Mouse (Mus musculus) ES-Bruce4 (cell line): ENCODE measurements around the gene RPS10-NUDT3. TPM values are rescaled to one million over a fixed set of nuclear protein-coding genes. Genes with fewer than 3 reads are reported as not detected.

Experiments
- H3K27ac ChIP-seq: 2 replicates; pipeline ENCODE4 v1.5.1; 2012; ENCODE audit warnings: low read length, inconsistent platforms; ENCODE audit not compliant: insufficient read depth
- H3K27me3 ChIP-seq: 2 replicates; pipeline ENCODE4 v1.6.1; 2012; ENCODE audit warnings: mild to moderate bottlenecking, low read length, inconsistent platforms; ENCODE audit not compliant: control insufficient read depth, poor library complexity, insufficient read depth, severe bottlenecking
- H3K36me3 ChIP-seq: 2 replicates; pipeline ENCODE4 v1.6.1; 2012; ENCODE audit warnings: inconsistent platforms, mild to moderate bottlenecking, low read length, moderate library complexity; ENCODE audit not compliant: control insufficient read depth, poor library complexity, insufficient read depth, severe bottlenecking
- H3K4me1 ChIP-seq: one replicate; pipeline ENCODE4 v1.8.1; 2011; ENCODE audit warnings: low read length; ENCODE audit not compliant: control insufficient read depth, insufficient read depth
- H3K4me3 ChIP-seq: 2 replicates; pipeline ENCODE4 v1.5.1; 2011; ENCODE audit warnings: low read depth, mild to moderate bottlenecking, low read length
- H3K9ac ChIP-seq: 2 replicates; pipeline ENCODE4 v1.6.1; 2012; ENCODE audit warnings: low read depth, mild to moderate bottlenecking, inconsistent platforms; ENCODE audit not compliant: poor library complexity, severe bottlenecking
- H3K9me3 ChIP-seq: replicated peaks from 2 replicates; pipeline ENCODE4 v1.6.1; 2012; ENCODE audit warnings: mild to moderate bottlenecking, low read length, inconsistent platforms; ENCODE audit not compliant: control insufficient read depth, poor library complexity, insufficient read depth, severe bottlenecking
- CTCF ChIP-seq: IDR thresholded peaks from one replicate; pipeline ENCODE4 v1.8.1; 2011; ENCODE audit warnings: low read depth, low read length
- EP300 ChIP-seq: IDR thresholded peaks from 2 replicates; pipeline ENCODE4 v1.6.1; 2011; ENCODE audit warnings: low read depth, low read length; ENCODE audit not compliant: insufficient read depth
- POLR2A ChIP-seq: IDR thresholded peaks from one replicate; pipeline ENCODE4 v1.8.1; 2011; ENCODE audit warnings: low read length; ENCODE audit not compliant: insufficient read depth
- polyA plus RNA-seq: library from polyadenylated mRNA; stranded (reverse); fragments of >200 nt; gene quantifications from 2 replicates; pipeline ENCODE4 v1.2.4, GENCODE M21; 2011; ENCODE audit warnings: low read depth; ENCODE audit not compliant: missing spikeins, insufficient read depth, insufficient read length

The RPS10-NUDT3 gene
- polyA plus RNA-seq, 1 experiment = not detected

- H3K9ac ChIP-seq = no peak overlapping the region
- no peaks in the 10 kb centered on the region for H3K27me3 ChIP-seq
- no peaks in the 10 kb centered on the region for H3K4me1 ChIP-seq
- H3K4me3 ChIP-seq = no peak overlapping the region
- H3K27ac ChIP-seq = peak overlapping the region; percentile 26; the same call in 1 of the 2 replicates
- TF ChIP-seq CTCF = no peak
- no peak for TF ChIP-seq EP300
- no peak for TF ChIP-seq POLR2A
- no peaks in the 10 kb centered on the region for H3K9me3 ChIP-seq
- H3K36me3 ChIP-seq = peaks cover 8% of the 10 kb centered on the region
Observed at GRCm38 (mm10) chr17:27625455-27626251, 9.4 kb downstream of the RPS10-NUDT3 start.

GRCm38 (mm10) chr17:27623360-27624326 is 11.4 kb downstream of the RPS10-NUDT3 start, which contains the start of gene Nudt3:
Gene Nudt3 (minus strand): TSS chr17:27623495.
- Histone ChIP-seq H3K27ac (no peak within 1 kb of the TSS), H3K9me3 (no peaks in the 10 kb centered on the region), H3K27me3 (no peaks in the 10 kb centered on the region), H3K9ac (peak within 1 kb of the TSS; percentile 97), H3K36me3 (no peaks in the 10 kb centered on the region), H3K4me1 (peaks cover 3% of the 10 kb centered on the region), H3K4me3 (peak within 1 kb of the TSS; percentile 74)
- no peak for TF ChIP-seq POLR2A

GRCm38 (mm10) chr17:27622611-27623359 is 12.2 kb downstream of the RPS10-NUDT3 start:
- no peaks in the 10 kb centered on the region for H3K9me3 ChIP-seq
- no peaks in the 10 kb centered on the region for H3K36me3 ChIP-seq
- H3K4me3 ChIP-seq = peak overlapping the region; percentile 74
- H3K27ac ChIP-seq = no peak overlapping the region
- H3K4me1 ChIP-seq = peaks cover 3% of the 10 kb centered on the region
- TF ChIP-seq EP300 (no peak), POLR2A (no peak), CTCF (no peak)
- H3K27me3 ChIP-seq = no peaks in the 10 kb centered on the region
- peak overlapping the region; percentile 97 for H3K9ac ChIP-seq

GRCm38 (mm10) chr17:27621705-27622531 is 13.1 kb downstream of the RPS10-NUDT3 start:
- no peak for TF ChIP-seq EP300
- TF ChIP-seq CTCF = no peak
- no peak for TF ChIP-seq POLR2A
- H3K9ac ChIP-seq = peak overlapping the region; percentile 97
- no peak overlapping the region for H3K27ac ChIP-seq
- H3K4me3 ChIP-seq = peak overlapping the region; percentile 65
- H3K4me1 ChIP-seq = peaks cover 3% of the 10 kb centered on the region
- no peaks in the 10 kb centered on the region for H3K36me3 ChIP-seq
- H3K27me3 ChIP-seq = no peaks in the 10 kb centered on the region
- H3K9me3 ChIP-seq = no peaks in the 10 kb centered on the region

GRCm38 (mm10) chr17:27621161-27621560 is 13.9 kb downstream of the RPS10-NUDT3 start:
- no peak overlapping the region for H3K27ac ChIP-seq
- no peaks in the 10 kb centered on the region for H3K27me3 ChIP-seq
- TF ChIP-seq POLR2A = no peak
- TF ChIP-seq EP300 = no peak
- no peak for TF ChIP-seq CTCF
- H3K4me3 ChIP-seq = no peak overlapping the region
- peaks cover 3% of the 10 kb centered on the region for H3K4me1 ChIP-seq
- no peaks in the 10 kb centered on the region for H3K36me3 ChIP-seq
- no peaks in the 10 kb centered on the region for H3K9me3 ChIP-seq
- H3K9ac ChIP-seq = no peak overlapping the region
